ENCODE assay signal across 26 mouse cellular contexts in genomic region chr15:7340703-7341309, GRCm38 (mm10). TPM values are rescaled to one million over a fixed set of nuclear protein-coding genes. Genes with fewer than 3 reads are reported as not detected.
"Had no signal": no experiment of that assay in that cellular context is flagged by ENCODE, and none has a peak within 500 bp of the region (broad histone marks: within the 10 kb centered on the region; RNA-seq: fewer than 3 reads in every experiment).

No protein-coding gene starts in this region.

- H3K9ac ChIP-seq: intestine, embryonic 15.5 days; kidney, embryonic 15.5 days; limb, embryonic 12.5 days; limb, embryonic 15.5 days; liver, embryonic 14.5 days; liver, postnatal 0 days; neural tube, embryonic 12.5 days; neural tube, embryonic 15.5 days had no signal

- ATAC-seq: intestine, embryonic 15.5 days; liver, postnatal 0 days had no signal

- H3K9me3 ChIP-seq: intestine, embryonic 15.5 days; kidney, embryonic 15.5 days; limb, embryonic 12.5 days; limb, embryonic 15.5 days; neural tube, embryonic 12.5 days; neural tube, embryonic 15.5 days had no signal

- H3K27me3 ChIP-seq: intestine, embryonic 15.5 days; kidney, embryonic 15.5 days; limb, embryonic 12.5 days; limb, embryonic 15.5 days; neural tube, embryonic 12.5 days; neural tube, embryonic 15.5 days had no signal

- DNase-seq: kidney, adult 11 months; kidney, adult 8-10 months; kidney, postnatal 10 days; kidney, postnatal 36 days; layer of hippocampus, postnatal 36 days; left cerebral cortex, postnatal 4 days; liver, postnatal 0 days; lung, postnatal 36 days; right cerebral cortex, adult 18-20 months; right cerebral cortex, postnatal 14 days; right cerebral cortex, postnatal 4 days; thymus, adult 2 months; thymus, postnatal 14 days; thymus, postnatal 4 days had no signal

- H3K4me3 ChIP-seq: intestine, embryonic 15.5 days; kidney, embryonic 15.5 days; left cerebral cortex, adult 2 months; limb, embryonic 12.5 days; limb, embryonic 15.5 days; neural tube, embryonic 12.5 days; neural tube, embryonic 15.5 days had no signal

- H3K27ac ChIP-seq: intestine, embryonic 15.5 days; kidney, embryonic 15.5 days; left cerebral cortex, adult 2 months; limb, embryonic 12.5 days; limb, embryonic 15.5 days; liver, embryonic 14.5 days; neural tube, embryonic 12.5 days; neural tube, embryonic 15.5 days; stomach, postnatal 0 days had no signal

- H3K4me2 ChIP-seq: intestine, embryonic 15.5 days; kidney, embryonic 15.5 days; limb, embryonic 12.5 days; limb, embryonic 15.5 days; liver, embryonic 11.5 days; neural tube, embryonic 12.5 days; neural tube, embryonic 15.5 days had no signal

- H3K36me3 ChIP-seq: intestine, embryonic 15.5 days; kidney, embryonic 15.5 days; limb, embryonic 12.5 days; limb, embryonic 15.5 days; neural tube, embryonic 12.5 days; neural tube, embryonic 15.5 days had no signal

- H3K4me1 ChIP-seq: intestine, embryonic 15.5 days; kidney, embryonic 15.5 days; limb, embryonic 15.5 days; neural tube, embryonic 12.5 days; neural tube, embryonic 15.5 days had no signal

RNA-seq across cellular contexts. Expression of gene Egflam, which starts 57.4 kb away (rescaled TPM):
- total RNA-seq: megakaryocyte progenitor cell, adult 5-6 weeks; megakaryocyte-erythroid progenitor cell, adult 5-6 weeks had no signal
